Mouse (Mus musculus) C2C12 (cell line): ENCODE measurements around the gene Tmem215.

Source experiments
- CTCF ChIP-seq: IDR thresholded peaks from one replicate; pipeline ENCODE4 v1.5.1; 2011; ENCODE audit not compliant: control insufficient read depth, insufficient read depth, insufficient read length
- USF1 ChIP-seq: IDR thresholded peaks from one replicate; pipeline ENCODE4 v1.6.1; 2011; ENCODE audit warnings: low read depth, mild to moderate bottlenecking, control low read depth, moderate library complexity

DNA sequence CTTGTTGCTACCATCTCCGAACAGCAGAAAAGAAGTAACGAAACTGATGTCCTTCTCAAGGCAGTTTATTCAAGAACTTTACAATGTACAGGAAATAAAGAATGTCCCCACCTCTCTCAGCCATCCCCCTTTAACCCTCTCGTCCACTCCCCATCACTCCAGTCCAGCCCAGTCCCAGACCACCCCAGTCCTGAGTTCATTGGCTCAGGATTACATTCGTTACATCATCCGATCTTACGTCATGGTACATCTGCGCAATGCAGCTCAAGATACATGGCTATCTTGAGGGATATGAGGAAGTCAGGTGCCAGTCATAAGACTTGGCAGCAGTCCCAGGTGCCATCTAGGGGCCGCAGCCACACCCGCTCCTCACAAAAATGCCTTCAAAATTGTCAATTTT is 28.4 kb upstream of the Tmem215 start:
- TF ChIP-seq CTCF (no peak), USF1 (no peak)
